Mouse (Mus musculus) MEL (cell line): ENCODE results near the gene Fcer1g. TPM values are rescaled to one million over a fixed set of nuclear protein-coding genes. Genes with fewer than 3 reads are reported as not detected.

Source experiments
- DNase-seq: peaks from one replicate; pipeline ENCODE4 v3.0.0; 2011; ENCODE audit warnings: low read depth, low spot score
- H3K27ac ChIP-seq: 2 replicates; pipeline ENCODE4 v1.5.1; 2012; ENCODE audit warnings: low read depth, mild to moderate bottlenecking, control low read depth, low read length, moderate library complexity; ENCODE audit not compliant: control insufficient read depth
- H3K27me3 ChIP-seq, 2 experiments: fragments of 150-350 bp in 1 of 2; sonication (generic) in 1 of 2; 2 replicates each; pipeline ENCODE4 v1.6.1; 2012; ENCODE audit warnings: low read length in 2 of 2, mild to moderate bottlenecking in 2 of 2, improper control_type of control experiment in 1 of 2, moderate library complexity in 1 of 2; ENCODE audit not compliant: insufficient read depth in 2 of 2, control insufficient read depth in 1 of 2
- H3K36me3 ChIP-seq, 2 experiments: 2 replicates each; pipeline ENCODE4 v1.6.1; 2012 to 2014; ENCODE audit warnings: low read length in 2 of 2, improper control_type of control experiment in 1 of 2, inconsistent platforms in 1 of 2, mild to moderate bottlenecking in 1 of 2; ENCODE audit not compliant: insufficient read depth in 2 of 2, control insufficient read depth in 1 of 2
- H3K4me1 ChIP-seq, 2 experiments: fragments of 150-350 bp in 1 of 2; sonication (generic) in 1 of 2; 2 replicates each; pipeline ENCODE4 v1.6.1; 2012; ENCODE audit warnings: low read length in 2 of 2, improper control_type of control experiment in 1 of 2, mild to moderate bottlenecking in 1 of 2; ENCODE audit not compliant: insufficient read depth in 2 of 2, control insufficient read depth in 1 of 2
- H3K4me3 ChIP-seq, 2 experiments: fragments of 150-350 bp in 1 of 2; sonication (generic) in 1 of 2; 2 replicates each; pipeline ENCODE4 v1.5.1; 2012; ENCODE audit warnings: low read depth in 2 of 2, low read length in 2 of 2, mild to moderate bottlenecking in 2 of 2, moderate library complexity in 2 of 2, control low read depth in 1 of 2, improper control_type of control experiment in 1 of 2; ENCODE audit not compliant: control insufficient read depth in 1 of 2, insufficient read depth in 1 of 2
- H3K79me2 ChIP-seq: 2 replicates; pipeline ENCODE4 v1.6.1; 2012; ENCODE audit warnings: mild to moderate bottlenecking, low read length, moderate library complexity; ENCODE audit not compliant: control insufficient read depth, poor library complexity, insufficient read depth
- H3K9ac ChIP-seq: 2 replicates; pipeline ENCODE4 v1.6.1; 2012; ENCODE audit warnings: low read depth, mild to moderate bottlenecking, control low read depth, low read length, moderate library complexity; ENCODE audit not compliant: control insufficient read depth, poor library complexity, severe bottlenecking
- H3K9me3 ChIP-seq: fragments of 150-350 bp; sonication (generic); replicated peaks from 2 replicates; pipeline ENCODE4 v1.6.1; 2012; ENCODE audit warnings: mild to moderate bottlenecking, low read length, improper control_type of control experiment, moderate library complexity; ENCODE audit not compliant: insufficient read depth
- ELF1 ChIP-seq: IDR thresholded peaks from 2 replicates; pipeline ENCODE4 v1.6.1; 2014; ENCODE audit warnings: low read depth, mild to moderate bottlenecking, inconsistent platforms, low read length, improper control_type of control experiment, moderate library complexity
- EP300 ChIP-seq, 2 experiments: IDR thresholded peaks; 2 replicates each; pipeline ENCODE4 v1.6.1; 2011; ENCODE audit warnings: improper control_type of control experiment in 2 of 2, low read length in 2 of 2, low read depth in 1 of 2, mild to moderate bottlenecking in 1 of 2
- ETS1 ChIP-seq: IDR thresholded peaks from 2 replicates; pipeline ENCODE4 v1.6.1; 2012; ENCODE audit warnings: low read depth, mild to moderate bottlenecking, inconsistent platforms, low read length, improper control_type of control experiment, moderate library complexity
- GATA1 ChIP-seq: IDR thresholded peaks from 2 replicates; pipeline ENCODE4 v1.6.1; 2011; ENCODE audit warnings: low read depth, low read length, improper control_type of control experiment
- HCFC1 ChIP-seq: IDR thresholded peaks from 2 replicates; pipeline ENCODE4 v1.6.1; 2012; ENCODE audit warnings: low read depth, mild to moderate bottlenecking, inconsistent platforms, low read length, improper control_type of control experiment, moderate library complexity
- MAFK ChIP-seq: IDR thresholded peaks from 2 replicates; pipeline ENCODE4 v1.6.1; 2011; ENCODE audit warnings: low read depth, mild to moderate bottlenecking, low read length, improper control_type of control experiment, borderline replicate concordance
- MYB ChIP-seq: IDR thresholded peaks from 2 replicates; pipeline ENCODE4 v1.6.1; 2011; ENCODE audit warnings: mild to moderate bottlenecking, low read depth, low read length, improper control_type of control experiment
- NRF1 ChIP-seq: IDR thresholded peaks from 2 replicates; pipeline ENCODE4 v1.6.1; 2014; ENCODE audit warnings: low read depth, mild to moderate bottlenecking, inconsistent platforms, low read length, improper control_type of control experiment, moderate library complexity; ENCODE audit not compliant: poor library complexity, insufficient read depth, severe bottlenecking
- RCOR1 ChIP-seq: IDR thresholded peaks from 2 replicates; pipeline ENCODE4 v1.6.1; 2012; ENCODE audit warnings: low read depth, mild to moderate bottlenecking, inconsistent platforms, low read length, improper control_type of control experiment
- SIN3A ChIP-seq: IDR thresholded peaks from 2 replicates; pipeline ENCODE4 v1.6.1; 2012; ENCODE audit warnings: low read length, improper control_type of control experiment, inconsistent platforms
- TAL1 ChIP-seq: IDR thresholded peaks from 2 replicates; pipeline ENCODE4 v1.6.1; 2012; ENCODE audit warnings: mild to moderate bottlenecking, inconsistent platforms, low read length, moderate library complexity, mixed read lengths
- TBP ChIP-seq: IDR thresholded peaks from 2 replicates; pipeline ENCODE4 v1.8.0; 2011; ENCODE audit warnings: low read depth, low read length, improper control_type of control experiment
- TCF12 ChIP-seq: IDR thresholded peaks from 2 replicates; pipeline ENCODE4 v1.6.1; 2014; ENCODE audit warnings: low read depth, mild to moderate bottlenecking, inconsistent platforms, low read length, improper control_type of control experiment, moderate library complexity
- ZC3H11A ChIP-seq: IDR thresholded peaks from 2 replicates; pipeline ENCODE4 v1.6.1; 2012; ENCODE audit warnings: low read depth, mild to moderate bottlenecking, inconsistent platforms, low read length, improper control_type of control experiment
- ZKSCAN1 ChIP-seq: IDR thresholded peaks from 2 replicates; pipeline ENCODE4 v1.6.1; 2012; ENCODE audit warnings: low read depth, mild to moderate bottlenecking, inconsistent platforms, low read length, improper control_type of control experiment, moderate library complexity
- ZMIZ1 ChIP-seq: IDR thresholded peaks from 2 replicates; pipeline ENCODE4 v1.6.1; 2012; ENCODE audit warnings: low read depth, mild to moderate bottlenecking, inconsistent platforms, low read length, improper control_type of control experiment, moderate library complexity
- ZNF384 ChIP-seq: IDR thresholded peaks from 2 replicates; pipeline ENCODE4 v1.6.1; 2012; ENCODE audit warnings: low read depth, mild to moderate bottlenecking, inconsistent platforms, low read length, improper control_type of control experiment
- polyA plus RNA-seq, 2 experiments: library from polyadenylated mRNA; stranded (reverse) in 1 of 2; unstranded in 1 of 2; fragments of >175 nt in 1 of 2; fragments of >200 nt in 1 of 2; gene quantifications; 2 replicates each; pipeline versions ENCODE4 v1.2.1 to v1.2.4; 2012; ENCODE audit warnings: low replicate concordance in 2 of 2, low read depth in 1 of 2; ENCODE audit not compliant: insufficient read length in 2 of 2, insufficient read depth in 1 of 2, missing spikeins in 1 of 2
- total RNA-seq: library from RNA; depleted of rRNA; stranded (reverse); fragments of 300-350 nt; gene quantifications from 2 replicates; pipeline ENCODE4 v1.2.3, GENCODE M21; 2012

Fcer1g gene
- total and polyA plus RNA-seq, 3 experiments: 0.62 to 1.1 TPM; not detected in 1

DNA sequence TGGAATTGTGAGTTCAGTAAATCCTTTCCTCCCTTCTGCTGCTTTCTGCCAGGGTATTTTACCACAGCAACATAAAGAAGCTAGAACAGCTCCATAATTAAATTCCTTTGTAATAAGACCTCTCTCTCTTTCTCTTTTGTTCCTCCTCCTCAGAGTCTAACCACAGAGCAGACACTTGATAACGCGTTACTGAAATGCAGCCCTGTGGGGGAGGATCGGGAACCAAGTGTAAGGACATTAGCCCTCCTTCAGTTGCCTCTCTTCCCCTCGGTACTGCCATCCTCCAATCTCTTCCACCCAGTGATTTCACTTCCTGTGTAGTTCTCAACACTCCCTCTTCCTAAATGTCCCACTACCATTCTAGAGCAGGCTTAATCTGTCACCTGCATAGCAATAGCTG, 24.8 kb downstream of the Fcer1g start:
- peaks cover 9 to 38% of the 10 kb centered on the region in 2 experiments for H3K4me1 ChIP-seq
- peaks cover 0 to 26% of the 10 kb centered on the region in 2 experiments; a peak in 2 of 4 replicates for H3K36me3 ChIP-seq
- TF ChIP-seq ZC3H11A: no peak
- TF ChIP-seq EP300 (IDR thresholded peaks at IDR 0.05; ENCODE audit: low read depth in 1 of 2, low read length in 2 of 2): peak; percentile 38 to 65; a peak in 3 of 4 replicates
- peak; percentile 65; the same call in 1 of the 2 replicates for TF ChIP-seq GATA1
- TF ChIP-seq TBP: 0 out of 2 replicates have a peak, but pooled peaks have one; percentile 24
- no peak for TF ChIP-seq TCF12
- peak; percentile 72 for TF ChIP-seq RCOR1
- peak overlapping the region; percentile 28; the same call in 1 of the 2 replicates for H3K27ac ChIP-seq
- no peaks in the 10 kb centered on the region for H3K79me2 ChIP-seq
- H3K9ac ChIP-seq: no peak overlapping the region
- no peak overlapping the region for H3K4me3 ChIP-seq
- no peaks in the 10 kb centered on the region for H3K9me3 ChIP-seq
- no peaks in the 10 kb centered on the region for H3K27me3 ChIP-seq
- DNase-seq: peak; percentile 82

DNA sequence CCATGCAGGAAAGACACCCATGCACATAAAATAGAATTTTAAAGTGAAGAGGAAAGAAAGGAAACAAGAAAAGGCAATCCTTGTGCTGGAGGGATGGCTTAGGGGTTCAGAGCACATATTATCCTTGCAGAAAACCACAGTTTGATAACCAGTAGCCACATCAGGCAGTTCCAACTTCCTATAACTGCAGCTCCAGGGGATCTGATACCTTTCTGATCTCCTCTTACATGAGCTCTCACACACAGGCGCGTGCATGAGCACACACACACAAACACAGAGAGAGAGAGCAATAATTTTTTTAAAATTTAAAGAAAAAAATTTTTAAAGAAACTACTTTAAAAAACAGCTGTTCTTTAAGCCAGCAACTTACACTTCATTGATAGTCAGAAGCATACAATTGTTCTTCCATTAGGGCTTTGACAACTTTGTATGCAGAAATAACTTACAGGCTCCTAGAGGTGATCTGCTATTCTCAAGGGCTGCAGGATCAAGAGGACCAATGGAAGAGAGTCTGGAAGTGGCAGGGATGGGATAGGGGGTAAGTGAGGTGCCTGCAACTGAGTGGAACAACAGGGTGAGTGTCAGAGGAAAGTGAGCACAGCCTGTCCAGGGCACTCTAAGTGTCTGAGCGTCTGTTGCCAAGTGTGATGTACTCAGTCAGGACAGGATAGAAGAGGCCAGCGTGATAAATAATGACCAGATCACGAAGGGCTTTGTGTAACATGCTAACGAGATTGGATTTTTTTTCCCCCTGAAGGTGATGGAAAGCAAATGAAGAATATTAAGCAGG, 28.3 kb downstream of the Fcer1g start:
- peak; percentile 89 for DNase-seq
- Histone ChIP-seq H3K27ac (peak overlapping the region; percentile 47), H3K27me3 (no peaks in the 10 kb centered on the region), H3K9ac (0 out of 2 replicates have a peak overlapping the region, but pooled peaks have one; percentile 16), H3K79me2 (no peaks in the 10 kb centered on the region), H3K4me3 (peak overlapping the region; percentile 6 to 49; a peak in 3 of 4 replicates), H3K4me1 (peaks cover 9 to 31% of the 10 kb centered on the region in 2 experiments), H3K9me3 (no peaks in the 10 kb centered on the region), H3K36me3 (peaks cover 0 to 22% of the 10 kb centered on the region in 2 experiments; a peak in 2 of 4 replicates)
- TF ChIP-seq ZKSCAN1 (no peak), TAL1 (peak; percentile 57; the same call in 1 of the 2 replicates), EP300 (IDR thresholded peaks at IDR 0.05; ENCODE audit: low read depth in 1 of 2, low read length in 2 of 2) (peak; percentile 73 to 84), ZMIZ1 (no peak), ZNF384 (no peak), GATA1 (peak; percentile 86), RCOR1 (peak; percentile 90), HCFC1 (no peak), MYB (0 out of 2 replicates have a peak, but pooled peaks have one; percentile 39), TCF12 (peak; percentile 79), SIN3A (peak; percentile 46; the same call in 1 of the 2 replicates), MAFK (no peak), ELF1 (0 out of 2 replicates have a peak, but pooled peaks have one; percentile 39), NRF1 (peak; percentile 68), ETS1 (peak; percentile 50)
